Mouse (Mus musculus) liver, embryonic 11.5 days (tissue): Measurements from ENCODE around the gene Sh3bp4. TPM values are rescaled to one million over a fixed set of nuclear protein-coding genes. Genes with fewer than 3 reads are reported as not detected.

ENCODE experiments used
- ATAC-seq: fragments of 200-750 bp; cut with Nextera tagmentation; replicated peaks from 2 replicates; pipeline ENCODE4 v1.8.0; 2017; ENCODE audit warnings: moderate number of reproducible peaks, mild to moderate bottlenecking, moderate TSS enrichment, moderate library complexity; ENCODE audit not compliant: low FRiP score
- DNase-seq: peaks from one replicate; pipeline ENCODE4 v3.0.0-alpha.2; 2017; ENCODE audit warnings: low spot score
- H3K27ac ChIP-seq: fragments of 300-500 bp; sonication (generic); 2 replicates; pipeline ENCODE4 v1.5.1; 2014; ENCODE audit warnings: mild to moderate bottlenecking, low read depth, low read length, control low read depth
- H3K27me3 ChIP-seq: fragments of 300-500 bp; sonication (generic); replicated peaks from 2 replicates; pipeline ENCODE4 v1.6.1; 2014; ENCODE audit warnings: low read length, mixed read lengths; ENCODE audit not compliant: control insufficient read depth, insufficient read depth
- H3K36me3 ChIP-seq: fragments of 300-500 bp; sonication (generic); 2 replicates; pipeline ENCODE4 v1.6.1; 2014; ENCODE audit warnings: mild to moderate bottlenecking, low read length, moderate library complexity, mixed read lengths; ENCODE audit not compliant: control insufficient read depth, insufficient read depth
- H3K4me1 ChIP-seq: fragments of 300-500 bp; sonication (generic); replicated peaks from 2 replicates; pipeline ENCODE4 v1.6.1; 2014; ENCODE audit warnings: low read length, mixed read lengths; ENCODE audit not compliant: control insufficient read depth, insufficient read depth
- H3K4me2 ChIP-seq: fragments of 300-500 bp; sonication (generic); 2 replicates; pipeline ENCODE4 v1.6.1; 2014; ENCODE audit warnings: mild to moderate bottlenecking, control low read depth, moderate library complexity
- H3K4me3 ChIP-seq: fragments of 300-500 bp; sonication (generic); 2 replicates; pipeline ENCODE4 v1.5.1; 2014; ENCODE audit warnings: low read depth, low read length, control low read depth
- H3K9ac ChIP-seq: fragments of 300-500 bp; sonication (generic); 2 replicates; pipeline ENCODE4 v1.6.1; 2014; ENCODE audit warnings: low read depth, low read length, control low read depth
- H3K9me3 ChIP-seq: fragments of 300-500 bp; sonication (generic); 2 replicates; pipeline ENCODE4 v1.6.1; 2016; ENCODE audit warnings: low read length, inconsistent platforms, mixed read lengths; ENCODE audit not compliant: control insufficient read depth
- WGBS: fragments of 180-500 bp; shearing (Covaris S2); extraction: QIAGEN DNeasy Blood & Tissue Kit; methylation state at CpG from one replicate; pipeline ENCODE4 v1.1.7; 2014; 5-methylcytosine and 5-hydroxymethylcytosine counted together
- polyA plus RNA-seq: library from polyadenylated mRNA; unstranded; fragments of >200 nt; fragmentation: Nextera tagmentation; extraction: Ambion mirVana; gene quantifications from 2 replicates; pipeline ENCODE4 v1.2.1, GENCODE M21; 2014

The Sh3bp4 gene
- polyA plus RNA-seq, 1 experiment from 2014 or later: 4.4 TPM

GRCm38 (mm10) chr1:89164281-89164680 is 94.1 kb downstream of the Sh3bp4 start:
- H3K36me3 ChIP-seq: no peaks in the 10 kb centered on the region
- no peak overlapping the region for H3K4me3 ChIP-seq
- no peak for ATAC-seq
- WGBS: 85% methylated on average over 5 of the region's 5 CpGs
- H3K4me2 ChIP-seq: no peak overlapping the region
- H3K4me1 ChIP-seq: no peaks in the 10 kb centered on the region
- H3K9me3 ChIP-seq: no peaks in the 10 kb centered on the region; the same call in 1 of the 2 replicates
- H3K9ac ChIP-seq: no peak overlapping the region
- no peak for DNase-seq
- H3K27ac ChIP-seq: no peak overlapping the region
- no peaks in the 10 kb centered on the region for H3K27me3 ChIP-seq

- DNase-seq (no peak), ATAC-seq (no peak)
- Histone ChIP-seq H3K4me1 (no peaks in the 10 kb centered on the region), H3K9ac (no peak overlapping the region), H3K27ac (no peak overlapping the region), H3K36me3 (no peaks in the 10 kb centered on the region), H3K27me3 (no peaks in the 10 kb centered on the region), H3K4me3 (no peak overlapping the region), H3K4me2 (no peak overlapping the region), H3K9me3 (no peaks in the 10 kb centered on the region; the same call in 1 of the 2 replicates)
- WGBS: 52% methylated on average over 7 of the region's 7 CpGs
These were observed 94.5 kb downstream of the Sh3bp4 start for GRCm38 (mm10) chr1:89164685-89165084.

GRCm38 (mm10) chr1:89166814-89167249 is 96.6 kb downstream of the Sh3bp4 start:
- Histone ChIP-seq H3K27me3 (no peaks in the 10 kb centered on the region), H3K4me1 (no peaks in the 10 kb centered on the region), H3K4me3 (no peak overlapping the region), H3K4me2 (no peak overlapping the region), H3K9ac (no peak overlapping the region), H3K27ac (no peak overlapping the region), H3K9me3 (no peaks in the 10 kb centered on the region; the same call in 1 of the 2 replicates), H3K36me3 (no peaks in the 10 kb centered on the region)
- DNase-seq (no peak), ATAC-seq (no peak)
- 54% methylated on average over 9 of the region's 9 CpGs for WGBS

GRCm38 (mm10) chr1:89171275-89171767 is 101.1 kb downstream of the Sh3bp4 start:
- WGBS: 89% methylated on average over 8 of the region's 8 CpGs
- H3K9ac ChIP-seq: no peak overlapping the region
- no peak for ATAC-seq
- DNase-seq: no peak
- H3K4me3 ChIP-seq: no peak overlapping the region
- no peaks in the 10 kb centered on the region for H3K9me3 ChIP-seq
- no peaks in the 10 kb centered on the region for H3K27me3 ChIP-seq
- no peaks in the 10 kb centered on the region for H3K36me3 ChIP-seq
- H3K4me2 ChIP-seq: no peak overlapping the region
- H3K27ac ChIP-seq: no peak overlapping the region
- no peaks in the 10 kb centered on the region for H3K4me1 ChIP-seq

GRCm38 (mm10) chr1:89174621-89175020 is 104.4 kb downstream of the Sh3bp4 start:
- Histone ChIP-seq H3K9ac (no peak overlapping the region), H3K4me1 (no peaks in the 10 kb centered on the region), H3K36me3 (no peaks in the 10 kb centered on the region), H3K9me3 (no peaks in the 10 kb centered on the region), H3K4me2 (no peak overlapping the region), H3K27ac (no peak overlapping the region), H3K27me3 (no peaks in the 10 kb centered on the region), H3K4me3 (no peak overlapping the region)
- ATAC-seq (no peak), DNase-seq (no peak)
- WGBS: 71% methylated on average over 7 of the region's 7 CpGs

GRCm38 (mm10) chr1:89175355-89175754 is 105.1 kb downstream of the Sh3bp4 start:
- H3K9me3 ChIP-seq: no peaks in the 10 kb centered on the region
- no peak overlapping the region for H3K4me2 ChIP-seq
- no peak for ATAC-seq
- H3K27ac ChIP-seq: no peak overlapping the region
- 51% methylated on average over 2 of the region's 2 CpGs for WGBS
- no peaks in the 10 kb centered on the region for H3K4me1 ChIP-seq
- H3K9ac ChIP-seq: no peak overlapping the region
- no peaks in the 10 kb centered on the region for H3K36me3 ChIP-seq
- H3K4me3 ChIP-seq: no peak overlapping the region
- H3K27me3 ChIP-seq: no peaks in the 10 kb centered on the region
- DNase-seq: no peak

- 0 out of 2 replicates have a peak, but pooled peaks cover 2% of the 10 kb centered on the region for H3K4me1 ChIP-seq
- peak overlapping the region; percentile 28; the same call in 1 of the 2 replicates for H3K4me2 ChIP-seq
- H3K27ac ChIP-seq: no peak overlapping the region
- no peak for ATAC-seq
- DNase-seq: peak; percentile 52
- H3K9me3 ChIP-seq: no peaks in the 10 kb centered on the region
- no peaks in the 10 kb centered on the region for H3K36me3 ChIP-seq
- no peak overlapping the region for H3K9ac ChIP-seq
- whole genome bisulfite sequencing: 20% methylated on average over 9 of the region's 9 CpGs
- H3K4me3 ChIP-seq: no peak overlapping the region
- H3K27me3 ChIP-seq: no peaks in the 10 kb centered on the region
These were observed 113.1 kb downstream of the Sh3bp4 start for GRCm38 (mm10) chr1:89183261-89183831.

GRCm38 (mm10) chr1:89184111-89184785 is 114.0 kb downstream of the Sh3bp4 start:
- WGBS: 80% methylated on average over 6 of the region's 6 CpGs
- no peak overlapping the region for H3K27ac ChIP-seq

GRCm38 (mm10) chr1:89184839-89185238 is 114.6 kb downstream of the Sh3bp4 start:
- H3K9me3 ChIP-seq: no peaks in the 10 kb centered on the region
- 0 out of 2 replicates have a peak, but pooled peaks cover 2% of the 10 kb centered on the region for H3K4me1 ChIP-seq
- ATAC-seq (no peak), DNase-seq (no peak)
- H3K4me2 ChIP-seq: no peak overlapping the region
- no peak overlapping the region for H3K4me3 ChIP-seq
- H3K27ac ChIP-seq: no peak overlapping the region
- no peaks in the 10 kb centered on the region for H3K27me3 ChIP-seq
- H3K36me3 ChIP-seq: no peaks in the 10 kb centered on the region
- H3K9ac ChIP-seq: no peak overlapping the region

More at GRCm38 (mm10) chr1:89184111-89184785, 114.0 kb downstream of the Sh3bp4 start:
- ATAC-seq: no peak
- Histone ChIP-seq H3K9ac (no peak overlapping the region), H3K36me3 (no peaks in the 10 kb centered on the region), H3K4me2 (no peak overlapping the region), H3K4me1 (0 out of 2 replicates have a peak, but pooled peaks cover 2% of the 10 kb centered on the region), H3K27me3 (no peaks in the 10 kb centered on the region), H3K4me3 (no peak overlapping the region), H3K9me3 (no peaks in the 10 kb centered on the region)
- no peak for DNase-seq
